Mouse (Mus musculus) bone marrow, adult 2 months (tissue): ENCODE measurements around the gene Kcnmb3.

ENCODE experiments used
- CTCF ChIP-seq: fragments of 200-500 bp; IDR thresholded peaks from 2 replicates; pipeline ENCODE4 v1.5.1; 2011; ENCODE audit warnings: low read length, control low read depth; ENCODE audit not compliant: control insufficient read depth, insufficient read depth
- POLR2A ChIP-seq: fragments of 200-500 bp; IDR thresholded peaks from 2 replicates; pipeline ENCODE4 v1.6.1; 2011; ENCODE audit warnings: low read depth, mild to moderate bottlenecking, control low read depth, low read length, borderline replicate concordance; ENCODE audit not compliant: control insufficient read depth

GRCm38 (mm10) chr3:32483035-32483434, 9.0 kb downstream of the Kcnmb3 start:
- no peak for TF ChIP-seq CTCF
- TF ChIP-seq POLR2A: no peak
